In genomic region chr17:31905791-31906211, GRCm38 (mm10) we compare ENCODE assay signal across 9 mouse cellular contexts. TPM values are rescaled to one million over a fixed set of nuclear protein-coding genes. Genes with fewer than 3 reads are reported as not detected.
DNase-seq lines count a peak whose midpoint lies in the region; ATAC-seq and TF ChIP-seq lines count a peak whose summit lies in the region.
"Had no signal": no experiment of that assay in that cellular context is flagged by ENCODE, and none has a peak within 500 bp of the region (broad histone marks: within the 10 kb centered on the region; RNA-seq: fewer than 3 reads in every experiment).

No protein-coding gene starts in this region.

- H3K4me1 ChIP-seq in heart, adult 2 months (ENCODE audit: control insufficient read depth, insufficient read depth, low read length): peaks cover 18% of the 10 kb centered on the region
- peaks cover 18% of the 10 kb centered on the region; the same call in 1 of the 2 replicates for H3K4me1 ChIP-seq in kidney, embryonic 15.5 days

- DNase-seq in ovary, postnatal 36 days (ENCODE audit: low spot score): peak; percentile 12
- no peak for DNase-seq in ovary, postnatal 10 days (ENCODE audit: low spot score)
- DNase-seq in heart, adult 2 months: peak; percentile 72 to 86
- peak; percentile 64 for DNase-seq in lung, postnatal 14 days
- peak; percentile 47 for DNase-seq in thymus, postnatal 25 days
- DNase-seq in layer of hippocampus, postnatal 25 days (ENCODE audit: extremely low spot score in 1 of 2, low spot score in 1 of 2): no peak
- no peak for DNase-seq in urinary bladder, postnatal 25 days (ENCODE audit: low spot score)

- peak; percentile 100 for TF ChIP-seq EP300 in heart, adult 2 months (IDR thresholded peaks at IDR 0.05; ENCODE audit: insufficient read depth, low read depth, low read length)

- no peak overlapping the region for H3K4me2 ChIP-seq in kidney, embryonic 15.5 days

- H3K9ac ChIP-seq in heart, adult 2 months (ENCODE audit: low read depth, low read length): peak overlapping the region; percentile 36; the same call in 1 of the 2 replicates
- no peak overlapping the region for H3K9ac ChIP-seq in kidney, embryonic 15.5 days

- ATAC-seq in kidney, embryonic 15.5 days (replicated peaks; ENCODE audit: low FRiP score): peak; percentile 40; the same call in 1 of the 2 replicates
- ATAC-seq: Patski had no signal

- no peaks in the 10 kb centered on the region for H3K27me3 ChIP-seq in heart, adult 2 months (ENCODE audit: control insufficient read depth, insufficient read depth, low read length)
- no peaks in the 10 kb centered on the region for H3K27me3 ChIP-seq in kidney, embryonic 15.5 days
- H3K27me3 ChIP-seq: Patski had no signal

- H3K27ac ChIP-seq in heart, adult 2 months: peak overlapping the region; percentile 93
- H3K27ac ChIP-seq in kidney, embryonic 15.5 days: peak overlapping the region; percentile 84

- H3K36me3 ChIP-seq in heart, adult 2 months (ENCODE audit: control insufficient read depth, insufficient read depth, low read length): no peaks in the 10 kb centered on the region
- H3K36me3 ChIP-seq in kidney, embryonic 15.5 days: no peaks in the 10 kb centered on the region

- TF ChIP-seq POLR2A in heart, adult 2 months (IDR thresholded peaks at IDR 0.05; ENCODE audit: insufficient read depth, low read depth, low read length): peak; percentile 77

- 41% methylated on average over 10 of the region's 10 CpGs for whole genome bisulfite sequencing in heart, adult 2 months
- WGBS in kidney, embryonic 15.5 days: 62% methylated on average over 10 of the region's 10 CpGs

- no peaks in the 10 kb centered on the region for H3K79me2 ChIP-seq in heart, adult 2 months (replicated peaks; ENCODE audit: control insufficient read depth, insufficient read depth, low read length)

- no peak for TF ChIP-seq CTCF in heart, adult 2 months (IDR thresholded peaks at IDR 0.05)

- no peaks in the 10 kb centered on the region for H3K9me3 ChIP-seq in kidney, embryonic 15.5 days (replicated peaks)

- intact Hi-C loops in heart, adult 2 months (cut with DNase I): loop anchor here (1.0 to 2.0 kb wide), 4 partner anchors 25 to 50 kb away; no protein-coding TSS in a partner anchor

- H3K4me3 ChIP-seq in heart, adult 2 months: no peak overlapping the region
- H3K4me3 ChIP-seq in kidney, embryonic 15.5 days (replicated peaks): no peak overlapping the region

RNA-seq across cellular contexts. Expression of gene Sik1, which starts 50.2 kb away (rescaled TPM):
- 10 to 100 TPM; 39.6 to 62.7 TPM for total RNA-seq in heart, adult 2 months (2021)
- polyA plus RNA-seq in heart, adult 2 months (2012; rRNA removed): 15.4 and 21.0 TPM in 2 replicates
- 17.5 and 18.5 TPM in 2 replicates for polyA plus RNA-seq in kidney, embryonic 15.5 days (2015; fragmentation: Nextera tagmentation; extraction: Ambion mirVana)
- total RNA-seq in layer of hippocampus, postnatal 25 days (2021): 10 to 100 TPM; 11.7 to 14.6 TPM

Comparison
In these comparisons a context has a peak if more than half of its experiments do, and no peak if none do; other contexts are left out.
1. DNase-seq: peak in ovary, postnatal 36 days (single experiment), heart, adult 2 months (2 of 2), lung, postnatal 14 days (single experiment) and thymus, postnatal 25 days (single experiment); none in ovary, postnatal 10 days (single experiment), layer of hippocampus, postnatal 25 days (0 of 2) and urinary bladder, postnatal 25 days (single experiment).